Mouse (Mus musculus) mammary gland, adult 2 months (tissue): ENCODE data around the gene Ap1s3. TPM values are rescaled to one million over a fixed set of nuclear protein-coding genes. Genes with fewer than 3 reads are reported as not detected.

Experiments used
- polyA plus RNA-seq: library from polyadenylated mRNA; depleted of rRNA; stranded (reverse); fragments of >200 nt; gene quantifications from 2 replicates; pipeline ENCODE4 v1.2.3, GENCODE M21; 2012; ENCODE audit warnings: low replicate concordance; rRNA removed

Gene Ap1s3
- polyA plus RNA-seq, result 15.6 and 51.5 TPM in 2 replicates

GRCm38 (mm10) chr1:79671543-79672337 lies at the start of gene Ap1s3:
TSS of gene Ap1s3 (minus strand) at chr1:79671972.

Other genes with a start within 250 kb of the Ap1s3 start
- not detected in 2 replicates for gene Scg2, start 231.9 kb downstream of the Ap1s3 start, polyA plus RNA-seq
- 9.4 and 12.3 TPM in 2 replicates for gene Mrpl44, start 104.0 kb upstream of the Ap1s3 start, polyA plus RNA-seq
- gene Wdfy1, start 104.2 kb upstream of the Ap1s3 start, polyA plus RNA-seq, result 29.3 and 62.0 TPM in 2 replicates
- gene Serpine2, start 189.2 kb upstream of the Ap1s3 start, polyA plus RNA-seq, result 14.1 and 52.0 TPM in 2 replicates